Mouse (Mus musculus) liver, embryonic 14.5 days (tissue): ENCODE data around the gene Ube2d3.

Experiments used
- CTCF ChIP-seq: IDR thresholded peaks from 2 replicates; pipeline ENCODE4 v1.5.1; 2016; ENCODE audit warnings: antibody characterized with exemption, low read depth, control low read depth
- EP300 ChIP-seq: IDR thresholded peaks from 2 replicates; pipeline ENCODE4 v1.6.1; 2016; ENCODE audit warnings: antibody characterized with exemption, low read depth

DNA sequence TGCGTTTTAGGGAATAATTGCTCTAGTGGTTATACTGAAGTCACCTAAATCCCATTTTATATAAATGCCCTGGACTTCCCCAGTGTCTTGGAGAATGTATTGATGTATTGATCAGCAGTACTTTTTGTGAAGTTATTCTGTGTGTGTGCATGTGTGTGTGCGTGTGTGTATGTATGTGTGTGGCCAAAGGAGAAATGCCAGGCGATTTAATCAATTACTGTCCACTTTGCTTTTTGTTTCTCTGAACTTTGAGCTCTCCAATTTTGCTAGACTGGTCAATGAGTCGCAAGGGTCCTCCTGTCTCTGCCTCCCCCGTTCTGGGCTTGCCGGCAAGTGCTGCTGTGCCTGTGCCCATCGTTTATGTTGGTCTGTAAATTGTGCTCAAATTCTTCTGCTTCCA lies 69.6 kb downstream of the Ube2d3 start:
- TF ChIP-seq EP300 = no peak
- no peak for TF ChIP-seq CTCF
